ENCODE assay signal across 9 mouse cellular contexts in the genomic region with DNA sequence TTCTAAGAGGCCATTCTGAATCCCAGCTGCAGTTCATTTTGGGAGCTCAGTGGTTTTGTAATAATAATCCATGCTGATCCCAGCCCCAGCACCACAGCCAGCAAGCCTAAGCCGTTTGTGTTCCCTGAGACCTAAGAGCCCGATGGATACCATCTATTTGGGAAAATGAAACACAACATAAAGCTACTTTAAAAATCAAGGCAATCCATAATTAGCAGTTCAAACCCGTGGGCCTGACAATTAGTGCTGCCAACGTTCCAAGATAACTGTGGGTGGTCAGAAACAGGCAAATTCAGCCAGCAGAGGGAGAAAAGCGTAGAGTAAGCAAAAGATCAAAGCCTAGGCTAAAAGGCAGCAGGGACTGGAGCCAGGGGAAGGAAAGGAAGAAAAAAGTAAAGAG. TPM values are rescaled to one million over a fixed set of nuclear protein-coding genes. Genes with fewer than 3 reads are reported as not detected.
DNase-seq lines count a peak whose midpoint lies in the region; ATAC-seq and TF ChIP-seq lines count a peak whose summit lies in the region.
"Had no signal": no experiment of that assay in that cellular context is flagged by ENCODE, and none has a peak within 500 bp of the region (broad histone marks: within the 10 kb centered on the region; RNA-seq: fewer than 3 reads in every experiment).

No protein-coding gene starts in this region.

- ATAC-seq in forebrain, embryonic 16.5 days = peak; percentile 52; the same call in 1 of the 2 replicates
- no peak for ATAC-seq in forebrain, embryonic 11.5 days (replicated peaks; ENCODE audit: low FRiP score)
- ATAC-seq in kidney, embryonic 15.5 days (replicated peaks; ENCODE audit: low FRiP score) = no peak
- ATAC-seq in midbrain, postnatal 0 days (ENCODE audit: low FRiP score) = no peak
- no peak for ATAC-seq in midbrain, embryonic 15.5 days (replicated peaks)
- ATAC-seq in embryonic facial prominence, embryonic 14.5 days (ENCODE audit: low read depth) = no peak

- H3K4me2 ChIP-seq in forebrain, embryonic 16.5 days (ENCODE audit: low read length) = no peak overlapping the region
- no peak overlapping the region for H3K4me2 ChIP-seq in forebrain, embryonic 11.5 days (ENCODE audit: low read depth, low read length, severe bottlenecking)
- no peak overlapping the region for H3K4me2 ChIP-seq in kidney, embryonic 15.5 days
- no peak overlapping the region for H3K4me2 ChIP-seq in midbrain, postnatal 0 days (ENCODE audit: low read depth, low read length, poor library complexity, severe bottlenecking)
- H3K4me2 ChIP-seq in midbrain, embryonic 15.5 days = no peak overlapping the region
- no peak overlapping the region for H3K4me2 ChIP-seq in embryonic facial prominence, embryonic 14.5 days (ENCODE audit: low read depth, low read length)

- no peaks in the 10 kb centered on the region for H3K36me3 ChIP-seq in forebrain, embryonic 16.5 days (ENCODE audit: control insufficient read depth, insufficient read depth)
- H3K36me3 ChIP-seq in forebrain, embryonic 11.5 days (ENCODE audit: control insufficient read depth, insufficient read depth, low read length) = no peaks in the 10 kb centered on the region
- H3K36me3 ChIP-seq in kidney, embryonic 15.5 days = peaks cover 8% of the 10 kb centered on the region; the same call in 1 of the 2 replicates
- H3K36me3 ChIP-seq in midbrain, postnatal 0 days (ENCODE audit: insufficient read depth, low read length) = no peaks in the 10 kb centered on the region
- no peaks in the 10 kb centered on the region for H3K36me3 ChIP-seq in midbrain, embryonic 15.5 days (replicated peaks)
- no peaks in the 10 kb centered on the region for H3K36me3 ChIP-seq in embryonic facial prominence, embryonic 14.5 days (ENCODE audit: control insufficient read depth, insufficient read depth, low read length)

- H3K4me1 ChIP-seq in forebrain, embryonic 16.5 days (replicated peaks; ENCODE audit: control insufficient read depth, insufficient read depth, low read length) = peaks cover 10% of the 10 kb centered on the region
- no peaks in the 10 kb centered on the region for H3K4me1 ChIP-seq in forebrain, embryonic 11.5 days (replicated peaks; ENCODE audit: control insufficient read depth, insufficient read depth, low read length)
- peaks cover 31% of the 10 kb centered on the region for H3K4me1 ChIP-seq in kidney, embryonic 15.5 days
- no peaks in the 10 kb centered on the region for H3K4me1 ChIP-seq in midbrain, postnatal 0 days (ENCODE audit: insufficient read depth, low read length)
- no peaks in the 10 kb centered on the region for H3K4me1 ChIP-seq in midbrain, embryonic 15.5 days
- H3K4me1 ChIP-seq in embryonic facial prominence, embryonic 14.5 days (ENCODE audit: control insufficient read depth, insufficient read depth, low read length) = peaks cover 19% of the 10 kb centered on the region

- WGBS in forebrain, embryonic 16.5 days = 27% methylated on average over 5 of the region's 5 CpGs
- WGBS in forebrain, embryonic 11.5 days = 49% methylated on average over 5 of the region's 5 CpGs
- WGBS in kidney, embryonic 15.5 days = 51% methylated on average over 5 of the region's 5 CpGs
- WGBS in midbrain, postnatal 0 days = 39% methylated on average over 5 of the region's 5 CpGs
- 56% methylated on average over 5 of the region's 5 CpGs for WGBS in midbrain, embryonic 15.5 days
- whole genome bisulfite sequencing in embryonic facial prominence, embryonic 14.5 days = 35% methylated on average over 5 of the region's 5 CpGs

- H3K9ac ChIP-seq in forebrain, embryonic 16.5 days (replicated peaks; ENCODE audit: low read depth, low read length) = no peak overlapping the region
- no peak overlapping the region for H3K9ac ChIP-seq in forebrain, embryonic 11.5 days (ENCODE audit: low read length)
- no peak overlapping the region for H3K9ac ChIP-seq in kidney, embryonic 15.5 days
- H3K9ac ChIP-seq in midbrain, postnatal 0 days (replicated peaks; ENCODE audit: low read length, poor library complexity, severe bottlenecking) = no peak overlapping the region
- no peak overlapping the region for H3K9ac ChIP-seq in midbrain, embryonic 15.5 days
- H3K9ac ChIP-seq in embryonic facial prominence, embryonic 14.5 days (ENCODE audit: low read depth, low read length) = no peak overlapping the region

- no peak for DNase-seq in forebrain, embryonic 11.5 days (ENCODE audit: low spot score)
- no peak for DNase-seq in kidney, postnatal 25 days
- peak; percentile 42 for DNase-seq in midbrain, postnatal 0 days (ENCODE audit: low spot score)
- DNase-seq in embryonic facial prominence, embryonic 14.5 days (ENCODE audit: low spot score) = peak; percentile 66
- no peak for DNase-seq in gastrocnemius, adult 8-10 months (ENCODE audit: low spot score in 2 of 2)
- DNase-seq: thymus, postnatal 14 days had no signal

- no peak overlapping the region for H3K27ac ChIP-seq in forebrain, embryonic 16.5 days (ENCODE audit: low read length)
- no peak overlapping the region for H3K27ac ChIP-seq in forebrain, embryonic 11.5 days (ENCODE audit: low read depth, low read length)
- peak overlapping the region; percentile 22; the same call in 1 of the 2 replicates for H3K27ac ChIP-seq in kidney, embryonic 15.5 days
- H3K27ac ChIP-seq in midbrain, postnatal 0 days (ENCODE audit: low read depth, low read length) = no peak overlapping the region
- H3K27ac ChIP-seq in midbrain, embryonic 15.5 days = no peak overlapping the region
- H3K27ac ChIP-seq in embryonic facial prominence, embryonic 14.5 days (replicated peaks; ENCODE audit: low read depth, low read length) = no peak overlapping the region

- H3K27me3 ChIP-seq in forebrain, embryonic 16.5 days (replicated peaks; ENCODE audit: control insufficient read depth, insufficient read depth, low read length) = no peaks in the 10 kb centered on the region
- H3K27me3 ChIP-seq in forebrain, embryonic 11.5 days (ENCODE audit: control insufficient read depth, insufficient read depth, low read length) = no peaks in the 10 kb centered on the region
- H3K27me3 ChIP-seq in kidney, embryonic 15.5 days = no peaks in the 10 kb centered on the region
- no peaks in the 10 kb centered on the region for H3K27me3 ChIP-seq in midbrain, postnatal 0 days (ENCODE audit: insufficient read depth, low read length)
- no peaks in the 10 kb centered on the region for H3K27me3 ChIP-seq in midbrain, embryonic 15.5 days (replicated peaks)
- no peaks in the 10 kb centered on the region for H3K27me3 ChIP-seq in embryonic facial prominence, embryonic 14.5 days (replicated peaks; ENCODE audit: control insufficient read depth, insufficient read depth, low read length)

- no peak overlapping the region for H3K4me3 ChIP-seq in forebrain, embryonic 16.5 days (replicated peaks; ENCODE audit: low read length)
- H3K4me3 ChIP-seq in forebrain, embryonic 11.5 days (ENCODE audit: low read depth, low read length) = no peak overlapping the region
- H3K4me3 ChIP-seq in kidney, embryonic 15.5 days (replicated peaks) = no peak overlapping the region
- no peak overlapping the region for H3K4me3 ChIP-seq in midbrain, postnatal 0 days (ENCODE audit: low read depth, low read length)
- H3K4me3 ChIP-seq in midbrain, embryonic 15.5 days = no peak overlapping the region
- no peak overlapping the region for H3K4me3 ChIP-seq in embryonic facial prominence, embryonic 14.5 days (ENCODE audit: low read depth, low read length)

- H3K9me3 ChIP-seq in forebrain, embryonic 16.5 days (ENCODE audit: control insufficient read depth, low read length) = no peaks in the 10 kb centered on the region; the same call in 1 of the 2 replicates
- H3K9me3 ChIP-seq in forebrain, embryonic 11.5 days (ENCODE audit: control insufficient read depth, low read length) = no peaks in the 10 kb centered on the region
- 0 out of 2 replicates have a peak, but pooled peaks cover 2% of the 10 kb centered on the region for H3K9me3 ChIP-seq in kidney, embryonic 15.5 days (replicated peaks)
- H3K9me3 ChIP-seq in midbrain, postnatal 0 days (ENCODE audit: low read length) = no peaks in the 10 kb centered on the region
- H3K9me3 ChIP-seq in midbrain, embryonic 15.5 days = no peaks in the 10 kb centered on the region
- peaks cover 8% of the 10 kb centered on the region; the same call in 1 of the 2 replicates for H3K9me3 ChIP-seq in embryonic facial prominence, embryonic 14.5 days (ENCODE audit: control insufficient read depth, low read length)

- TF ChIP-seq CTCF in midbrain, postnatal 0 days (IDR thresholded peaks at IDR 0.05) = peak; percentile 52

RNA-seq across cellular contexts. Expression of a gene that starts 8.1 kb away (rescaled TPM):
- polyA plus RNA-seq in forebrain, embryonic 16.5 days (2015; fragmentation: Nextera tagmentation; extraction: Ambion mirVana) = 107 and 113 TPM in 2 replicates
- polyA plus RNA-seq in forebrain, embryonic 11.5 days (2014; fragmentation: Nextera tagmentation; extraction: Ambion mirVana) = 101 and 104 TPM in 2 replicates
- polyA plus RNA-seq in kidney, embryonic 15.5 days (2015; fragmentation: Nextera tagmentation; extraction: Ambion mirVana) = 143 and 144 TPM in 2 replicates
- 35.8 and 45.4 TPM in 2 replicates for total RNA-seq in midbrain, postnatal 0 days (2014; rRNA removed)
- polyA plus RNA-seq in midbrain, postnatal 0 days (2015; fragmentation: Nextera tagmentation; extraction: Ambion mirVana) = 64.0 and 65.5 TPM in 2 replicates
- polyA plus RNA-seq in midbrain, embryonic 15.5 days (2015; fragmentation: Nextera tagmentation; extraction: Ambion mirVana) = 76.5 and 86.1 TPM in 2 replicates
- 124 and 125 TPM in 2 replicates for polyA plus RNA-seq in embryonic facial prominence, embryonic 14.5 days (2014; fragmentation: Nextera tagmentation; extraction: Ambion mirVana)
- 10 to 100 TPM; 12.8 to 16.0 (median 14.7) TPM for total RNA-seq in gastrocnemius, adult 8-10 months (2022)

RNA-seq across cellular contexts. Expression of a gene that starts 59.8 kb away (rescaled TPM):
- polyA plus RNA-seq in forebrain, embryonic 16.5 days (2015; fragmentation: Nextera tagmentation; extraction: Ambion mirVana) = 252 and 274 TPM in 2 replicates
- 61.9 and 63.7 TPM in 2 replicates for polyA plus RNA-seq in forebrain, embryonic 11.5 days (2014; fragmentation: Nextera tagmentation; extraction: Ambion mirVana)
- polyA plus RNA-seq in kidney, embryonic 15.5 days (2015; fragmentation: Nextera tagmentation; extraction: Ambion mirVana) = 22.1 and 26.5 TPM in 2 replicates
- total RNA-seq in midbrain, postnatal 0 days (2014; rRNA removed) = 168 and 210 TPM in 2 replicates
- polyA plus RNA-seq in midbrain, postnatal 0 days (2015; fragmentation: Nextera tagmentation; extraction: Ambion mirVana) = 379 and 434 TPM in 2 replicates
- polyA plus RNA-seq in midbrain, embryonic 15.5 days (2015; fragmentation: Nextera tagmentation; extraction: Ambion mirVana) = 280 and 308 TPM in 2 replicates
- polyA plus RNA-seq in embryonic facial prominence, embryonic 14.5 days (2014; fragmentation: Nextera tagmentation; extraction: Ambion mirVana) = 28.5 and 30.3 TPM in 2 replicates
- 1 to 10 TPM; 2.2 to 4.7 (median 3.6) TPM for total RNA-seq in gastrocnemius, adult 8-10 months (2022)

Comparison
In these comparisons a context has a peak if more than half of its experiments do, and no peak if none do; other contexts are left out.
1. DNase-seq: peak in midbrain, postnatal 0 days (single experiment) and embryonic facial prominence, embryonic 14.5 days (single experiment); none in forebrain, embryonic 11.5 days (single experiment), kidney, postnatal 25 days (0 of 2) and gastrocnemius, adult 8-10 months (0 of 2).